Mouse (Mus musculus): Measurements from ENCODE around the gene Erich3.
"Not testable (repeated sequence)": the region's sequence is repeated elsewhere in the genome, so short reads cannot be mapped to it uniquely, and the experiment has no call there.

Gene Erich3

GRCm38 (mm10) chr3:154663545-154663944, at the start of gene Erich3:
TSS of gene Erich3 (plus strand) at chr3:154663859.
- no peak for DNase-seq (ENCODE audit: low spot score in 2 of 2)

GRCm38 (mm10) chr3:154614771-154615170, 48.9 kb upstream of the Erich3 start:
- no peak for DNase-seq (ENCODE audit: low spot score in 2 of 2)

DNA sequence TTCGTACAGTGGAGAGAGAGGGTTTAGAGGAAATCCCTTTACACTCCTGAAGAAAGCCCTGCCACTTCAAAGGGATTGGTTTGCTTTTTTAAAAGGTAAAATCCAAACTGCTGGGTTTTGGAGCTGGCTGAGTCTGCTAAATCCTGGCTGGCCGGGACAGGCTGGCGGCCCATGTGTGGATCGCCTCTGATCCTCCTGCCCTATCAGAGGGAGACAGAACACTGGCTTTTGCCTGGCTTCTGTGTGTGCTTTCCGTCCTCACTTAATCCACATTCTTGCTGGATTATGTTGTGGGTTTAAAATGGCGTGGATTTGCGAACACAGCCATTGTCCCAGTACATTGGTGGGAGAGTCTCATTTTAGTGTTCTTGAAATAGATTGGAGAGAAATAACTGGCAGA, 48.4 kb upstream of the Erich3 start:
- DNase-seq (ENCODE audit: low spot score in 2 of 2), result no peak

GRCm38 (mm10) chr3:154616106-154616505, 47.6 kb upstream of the Erich3 start:
- DNase-seq (ENCODE audit: low spot score in 2 of 2), result no peak

- no peak for DNase-seq (ENCODE audit: low spot score in 2 of 2)
These were observed 35.4 kb upstream of the Erich3 start for GRCm38 (mm10) chr3:154628284-154628683.

DNA sequence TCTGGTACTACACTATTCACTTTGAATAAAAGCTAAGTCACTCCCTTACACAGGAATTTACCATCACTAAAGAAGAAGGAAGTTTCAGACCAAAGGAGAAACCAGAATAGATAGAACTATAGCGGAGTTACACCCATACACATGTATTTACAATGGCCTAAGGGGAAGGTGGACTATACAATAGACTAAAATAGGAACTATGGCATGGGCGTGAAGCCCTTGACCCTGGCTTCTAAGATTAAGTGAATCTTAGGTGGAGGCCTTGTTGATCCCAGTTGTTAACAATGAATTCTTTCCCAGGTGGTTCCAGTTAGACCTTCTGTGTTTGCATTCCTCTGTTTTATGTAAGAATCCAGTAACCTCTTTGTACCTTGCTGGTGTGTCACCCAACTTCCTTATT, 32.4 kb upstream of the Erich3 start:
- DNase-seq (ENCODE audit: low spot score in 2 of 2), result not testable (repeated sequence)

- DNase-seq (ENCODE audit: low spot score in 2 of 2), result no peak
These were observed 30.6 kb upstream of the Erich3 start for GRCm38 (mm10) chr3:154633091-154633490.

DNA sequence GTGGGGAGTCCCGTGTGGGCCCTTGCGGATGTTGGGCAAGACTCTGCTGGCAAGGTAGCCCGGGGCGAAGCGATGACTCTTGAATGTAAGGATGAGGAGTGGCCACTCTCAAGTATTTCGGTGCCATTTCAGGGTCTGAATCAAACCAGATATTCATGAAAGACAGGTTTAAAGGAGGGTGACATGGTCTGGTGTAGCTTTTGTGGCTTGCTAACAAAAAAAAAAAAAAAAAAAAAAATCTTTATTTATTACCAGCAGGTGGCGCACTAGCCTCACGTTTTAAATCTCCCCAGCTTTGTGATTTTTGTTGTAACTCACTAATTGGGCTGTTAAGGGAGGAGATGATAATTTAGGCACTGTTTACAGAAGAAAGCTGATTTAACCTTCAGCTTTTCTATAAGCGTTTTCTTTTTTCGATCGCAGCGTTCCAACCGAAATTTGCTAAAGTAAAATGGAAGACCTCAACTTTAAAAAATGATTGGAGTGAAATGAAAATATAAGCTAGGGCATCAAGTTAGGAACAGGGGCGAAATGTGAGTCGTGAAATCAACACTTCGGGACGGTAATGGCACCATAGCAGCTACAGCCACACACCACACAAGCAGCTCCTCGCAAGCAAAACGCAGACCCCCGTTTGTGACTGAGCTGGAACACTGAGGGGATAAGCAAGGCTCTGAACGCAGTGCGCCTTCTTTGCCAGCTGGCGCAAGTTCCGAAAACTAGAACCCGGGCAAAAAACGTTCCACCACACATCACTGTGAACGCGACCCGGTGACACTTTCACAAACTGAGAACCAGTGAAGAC, 16.8 kb upstream of the Erich3 start:
- DNase-seq (ENCODE audit: low spot score in 2 of 2), result peak in 1 of 2 experiments; percentile 61

DNA sequence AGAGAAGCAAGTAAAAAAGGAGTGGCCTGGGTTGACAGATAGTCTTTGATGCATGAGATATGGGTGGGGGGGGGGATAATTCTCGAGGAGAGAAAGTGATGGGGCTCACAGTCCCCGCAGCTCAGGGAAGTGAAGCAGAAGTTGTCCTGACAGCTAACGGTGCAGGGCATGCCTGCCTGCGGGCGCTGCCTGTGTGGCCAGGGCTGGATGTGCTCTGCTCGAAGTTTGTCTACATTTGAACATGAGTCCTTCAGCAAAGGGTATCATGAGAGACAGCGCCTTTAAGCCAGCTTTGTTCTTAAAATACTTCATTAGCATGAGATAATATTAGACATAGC, 16.2 kb upstream of the Erich3 start:
- no peak for DNase-seq (ENCODE audit: low spot score in 2 of 2)

GRCm38 (mm10) chr3:154649411-154650285, 14.0 kb upstream of the Erich3 start:
- DNase-seq (ENCODE audit: low spot score in 2 of 2), result peak in 1 of 2 experiments; percentile 20

DNA sequence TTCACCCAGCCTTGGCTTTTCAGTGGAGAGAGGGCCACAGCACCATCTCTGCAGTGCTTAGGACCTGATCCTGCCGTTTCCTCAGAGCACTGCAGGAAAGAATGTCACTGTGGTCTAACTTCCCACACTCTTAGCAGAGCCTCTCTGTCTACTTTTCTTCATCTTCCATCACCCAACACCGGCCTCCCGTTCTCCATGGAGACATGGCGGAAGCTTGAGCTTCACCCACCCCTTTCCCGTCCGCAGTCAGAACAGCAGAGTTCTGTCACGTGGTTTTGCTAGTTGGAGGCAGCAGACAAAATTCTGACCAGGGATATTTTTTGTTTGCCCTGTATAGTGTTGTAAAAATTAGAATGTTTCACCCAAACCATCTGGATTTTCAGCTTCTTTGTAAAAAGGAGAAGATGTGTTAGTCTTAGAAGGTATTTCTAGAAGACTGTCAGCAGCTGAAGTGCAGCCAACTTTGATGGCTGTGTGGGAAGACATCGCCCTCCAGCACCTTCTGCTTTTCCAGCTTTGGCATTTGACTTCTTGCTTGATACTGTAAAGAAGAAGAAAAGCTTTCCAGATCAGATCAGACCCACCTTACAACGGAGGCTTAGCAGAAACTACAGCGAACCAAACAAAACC, 12.4 kb upstream of the Erich3 start:
- peak; percentile 54 to 65 for DNase-seq (ENCODE audit: low spot score in 2 of 2)

DNA sequence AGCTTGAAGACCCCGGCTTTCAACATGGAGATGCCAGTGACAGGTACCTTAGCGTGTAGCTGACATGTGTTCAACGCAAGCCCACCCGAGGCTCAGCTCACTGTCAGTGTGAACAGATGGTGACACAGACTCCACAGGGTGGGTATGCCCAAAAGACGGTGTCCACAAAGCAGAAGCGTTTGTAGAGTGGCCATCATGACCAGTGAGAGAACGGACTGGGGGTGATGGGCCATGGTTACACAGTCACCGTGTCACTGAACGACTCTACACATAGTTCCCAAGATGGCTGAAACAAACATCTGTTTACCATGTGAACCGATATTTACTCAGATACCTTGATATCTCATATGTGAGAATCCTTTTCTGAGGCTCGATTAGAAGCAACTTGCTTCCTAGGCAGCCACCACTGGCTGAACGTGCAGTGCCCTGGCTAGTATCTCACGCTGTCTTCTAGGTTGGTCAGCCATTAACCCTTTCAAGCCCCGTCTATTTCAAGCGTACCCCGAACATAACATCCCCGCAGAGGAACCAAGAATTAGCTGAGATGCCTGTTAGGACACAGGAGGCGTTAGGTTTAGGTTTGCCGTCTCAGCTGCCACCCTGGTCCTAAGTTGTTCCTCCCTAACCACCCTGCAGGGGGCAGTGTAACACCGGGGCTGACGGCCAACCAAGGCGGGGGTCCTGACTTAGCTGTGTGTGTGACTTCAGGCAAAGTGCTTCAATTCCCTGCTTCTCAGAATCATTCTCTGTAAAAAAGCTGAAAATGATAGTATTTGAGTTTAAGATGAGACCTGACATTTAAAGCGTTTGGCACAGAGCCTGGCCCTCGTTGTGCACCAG, 10.9 kb upstream of the Erich3 start:
- peak; percentile 84 to 91 for DNase-seq (ENCODE audit: low spot score in 2 of 2)

DNA sequence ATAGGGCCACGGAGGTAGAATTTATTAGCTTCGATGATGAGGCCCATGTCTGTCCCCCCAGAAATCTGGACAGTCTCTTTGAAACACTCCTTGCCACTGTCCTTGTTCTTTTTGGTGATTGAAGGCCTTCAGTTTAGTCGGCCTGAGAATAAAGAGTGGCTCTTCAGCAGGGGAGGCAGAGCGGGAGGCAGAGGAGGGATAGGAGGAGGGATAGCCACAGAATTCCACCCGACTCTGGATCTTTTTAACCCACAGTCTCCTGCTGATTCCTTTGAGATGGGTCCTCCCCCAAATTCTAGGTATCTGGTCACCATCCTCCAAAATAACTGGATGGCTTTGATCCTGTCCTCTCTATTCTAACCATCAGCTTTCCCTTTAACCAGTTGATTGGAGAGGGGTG, 10.2 kb upstream of the Erich3 start:
- no peak for DNase-seq (ENCODE audit: low spot score in 2 of 2)

- DNase-seq (ENCODE audit: low spot score in 2 of 2), result peak in 1 of 2 experiments; percentile 15
These were observed 9.4 kb upstream of the Erich3 start for GRCm38 (mm10) chr3:154654284-154654683.

DNA sequence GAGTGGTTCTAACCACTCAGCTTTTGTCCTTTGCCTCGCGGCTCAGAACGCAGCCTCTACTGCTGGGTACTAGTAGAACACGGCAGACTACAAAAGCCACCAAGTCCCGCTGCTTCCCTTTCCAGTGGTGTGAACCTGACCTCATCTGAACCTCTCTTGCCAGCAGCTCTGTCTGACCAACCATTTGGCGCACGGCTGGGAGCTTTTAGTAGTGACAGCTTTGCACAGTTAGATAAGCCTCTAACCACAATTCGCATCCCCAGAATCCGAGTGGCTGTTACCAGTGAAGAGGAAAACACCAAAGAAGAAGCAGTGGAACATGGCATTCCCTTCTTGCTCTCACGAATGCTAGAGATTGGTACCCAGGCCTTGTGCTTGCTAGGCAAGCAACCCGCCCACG, 8.8 kb upstream of the Erich3 start:
- DNase-seq (ENCODE audit: low spot score in 2 of 2), result peak in 1 of 2 experiments; percentile 15

GRCm38 (mm10) chr3:154655711-154656110, 7.9 kb upstream of the Erich3 start:
- DNase-seq (ENCODE audit: low spot score in 2 of 2), result peak in 1 of 2 experiments; percentile 3

DNA sequence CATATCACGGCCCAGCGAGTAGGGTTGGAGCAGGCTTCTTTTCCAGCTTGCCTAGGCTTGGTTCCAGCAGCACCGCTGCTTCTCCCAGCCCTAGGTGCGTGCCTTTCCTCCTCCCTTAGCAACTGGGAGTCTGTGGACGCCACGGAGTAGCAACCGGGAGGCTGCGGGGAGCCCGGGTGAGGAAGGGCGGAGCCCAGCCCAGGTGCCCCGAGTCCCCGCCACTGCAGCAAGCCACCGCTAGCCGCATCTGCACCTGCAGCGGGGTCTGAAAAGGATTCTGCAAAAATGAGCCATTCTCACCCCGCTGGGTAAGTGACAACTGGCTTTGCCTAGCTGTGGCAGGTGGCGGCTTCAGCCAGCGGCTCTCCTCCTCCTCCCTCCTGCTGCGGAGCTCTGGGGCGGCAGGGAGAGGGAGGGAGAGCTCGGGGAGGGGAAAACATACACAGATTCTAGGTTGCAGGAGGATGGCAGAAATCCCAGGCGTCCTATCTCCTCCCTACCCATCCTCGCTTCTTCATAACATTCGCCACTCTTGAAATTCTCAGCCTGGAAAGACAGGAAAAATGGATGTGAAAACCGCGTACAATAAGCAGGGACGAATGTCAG, 420 bp downstream of the Erich3 start:
- peak; percentile 76 to 80 for DNase-seq (ENCODE audit: low spot score in 2 of 2)

DNA sequence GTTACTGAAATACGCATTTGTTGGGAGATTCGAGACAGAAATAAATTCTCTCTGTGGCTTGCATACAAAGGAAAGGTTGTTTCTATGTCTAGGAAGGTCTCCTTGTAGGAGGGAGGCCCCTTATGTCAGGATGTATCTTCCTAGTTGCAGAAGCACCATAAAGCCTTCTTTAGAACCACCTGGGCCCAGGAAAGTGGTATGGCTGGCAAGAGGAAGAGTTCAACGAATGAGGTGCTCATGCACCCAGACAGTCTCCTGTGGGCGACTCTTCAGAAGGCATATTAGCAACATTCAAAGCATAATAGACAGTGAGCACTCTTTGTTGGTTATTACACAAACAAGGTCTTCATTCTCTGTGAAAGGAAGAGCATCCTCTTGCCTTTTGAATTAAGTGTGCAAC, 977 bp downstream of the Erich3 start:
- peak in 1 of 2 experiments; percentile 27 for DNase-seq (ENCODE audit: low spot score in 2 of 2)

GRCm38 (mm10) chr3:154668485-154668884, 4.8 kb downstream of the Erich3 start:
- no peak for DNase-seq (ENCODE audit: low spot score in 2 of 2)

DNA sequence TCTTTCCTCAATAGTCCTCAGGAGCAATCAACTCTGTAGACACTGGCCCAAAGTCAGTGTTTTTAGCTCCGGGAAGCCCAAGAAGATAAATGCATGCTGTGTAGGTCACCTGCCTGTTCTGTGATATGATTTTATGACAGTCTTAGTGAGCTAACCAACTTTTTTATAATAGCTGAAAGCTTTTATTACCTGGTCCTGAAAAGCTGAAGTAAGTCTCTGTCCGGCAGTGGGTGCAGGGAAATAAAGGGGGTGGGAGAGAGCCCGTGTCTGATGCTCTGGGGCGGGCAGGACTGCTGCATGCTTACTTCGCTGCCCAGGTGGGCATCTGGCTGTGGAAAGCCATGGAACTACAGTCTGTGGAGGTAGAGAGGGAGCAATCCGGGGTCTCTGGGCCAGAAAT, 6.9 kb downstream of the Erich3 start:
- DNase-seq (ENCODE audit: low spot score in 2 of 2), result no peak

DNA sequence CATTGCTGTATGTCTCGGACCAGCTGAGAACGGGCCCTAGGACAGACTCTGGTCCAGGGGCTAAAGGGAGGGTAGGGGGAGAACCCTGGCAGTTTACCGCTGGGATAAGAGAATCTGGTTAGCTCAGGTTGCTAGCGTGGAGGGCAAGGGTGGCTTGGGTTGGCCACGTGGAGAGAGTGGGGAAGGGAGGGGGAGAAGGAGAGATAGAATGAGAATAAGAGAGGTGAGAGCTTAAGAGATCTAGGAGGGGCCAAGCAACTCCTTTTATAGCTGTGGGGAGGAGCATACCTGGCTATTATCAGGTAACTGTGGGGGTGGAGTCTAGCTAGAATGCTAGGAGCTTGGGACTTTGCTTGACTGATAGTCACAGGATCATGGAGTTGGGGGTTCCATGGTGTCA, 7.4 kb downstream of the Erich3 start:
- DNase-seq (ENCODE audit: low spot score in 2 of 2), result no peak

Data from right cerebral cortex, postnatal 10 days (tissue).